Mouse (Mus musculus) CD4-positive, CD25-positive, alpha-beta regulatory T cell, adult 2 months (primary cell): ENCODE measurements around the gene Fcgr3.
"Not testable (repeated sequence)": the region's sequence is repeated elsewhere in the genome, so short reads cannot be mapped to it uniquely, and the experiment has no call there.

Experiments used
- DNase-seq: peaks from one replicate; pipeline ENCODE4 v3.0.0-alpha.2; 2012; ENCODE audit warnings: low read depth, low spot score

Gene Fcgr3

DNA sequence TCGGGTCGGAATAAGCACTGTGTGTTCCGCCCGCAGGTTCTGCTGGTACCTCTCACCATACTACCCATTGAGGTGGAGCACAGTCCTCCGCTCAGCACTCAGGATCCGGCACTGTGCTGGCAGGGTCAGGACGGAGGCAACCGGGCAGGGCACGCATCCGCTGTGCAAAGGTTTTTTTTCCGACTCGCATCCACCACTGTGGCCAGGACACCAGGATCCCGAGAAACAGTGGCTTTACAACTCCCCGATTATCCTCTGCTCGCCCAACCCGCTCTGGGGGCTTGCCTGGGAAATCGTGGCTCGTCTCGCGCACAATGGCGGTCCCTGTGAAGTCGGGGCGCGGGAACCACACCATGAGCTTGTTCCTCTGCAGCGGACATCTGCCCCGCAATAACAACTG is 21.0 kb upstream of the Fcgr3 start:
- no peak for DNase-seq

DNA sequence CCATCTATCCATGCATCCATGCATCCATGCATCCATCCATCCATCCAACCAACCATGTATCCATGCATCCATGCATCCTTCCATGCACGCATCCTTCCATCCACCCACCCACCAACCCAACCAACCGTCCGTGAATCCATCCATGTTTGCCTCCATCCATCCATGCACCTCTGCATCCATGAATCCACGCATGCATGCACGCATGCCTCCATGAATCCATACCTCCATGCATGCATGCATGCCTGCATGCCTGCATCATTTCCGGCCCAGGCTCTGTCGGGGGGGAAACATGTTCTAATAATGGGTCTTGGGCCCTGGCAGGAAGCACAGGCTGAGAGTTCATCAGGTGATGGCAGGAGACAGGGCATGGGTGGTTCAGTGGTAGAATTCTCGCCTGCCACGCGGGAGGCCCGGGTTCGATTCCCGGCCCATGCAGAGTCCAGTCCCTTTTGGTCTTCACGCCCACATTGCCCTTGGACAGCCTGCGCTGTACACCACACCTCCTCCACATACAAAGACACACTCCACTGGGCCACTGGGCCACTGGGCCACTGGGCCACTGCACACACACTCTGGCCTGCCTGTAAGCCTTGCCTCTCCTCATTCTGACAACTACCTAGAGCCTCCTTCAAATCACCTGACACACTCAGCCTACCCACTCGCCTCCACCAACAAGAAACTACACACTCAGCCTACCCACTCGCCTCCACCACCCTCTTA is 16.9 kb upstream of the Fcgr3 start:
- DNase-seq = not testable (repeated sequence)

DNA sequence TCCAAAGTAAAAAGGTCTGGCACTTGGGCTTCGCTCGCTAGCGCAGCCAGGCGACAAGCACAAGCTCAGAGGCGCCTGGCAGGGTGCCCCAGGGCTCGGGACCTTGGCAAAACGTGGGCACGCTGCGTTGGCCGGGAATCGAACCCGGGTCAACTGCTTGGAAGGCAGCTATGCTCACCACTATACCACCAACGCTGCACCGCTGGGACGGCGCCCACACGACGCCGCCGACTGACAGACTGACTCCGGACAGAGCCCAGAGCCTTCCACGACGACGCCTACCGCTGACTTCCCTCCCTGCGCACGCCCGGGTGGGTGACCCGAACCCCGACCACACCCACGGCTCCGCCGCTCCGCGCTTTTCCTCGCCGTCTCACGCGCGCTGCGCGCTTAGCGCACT is 15.1 kb upstream of the Fcgr3 start:
- DNase-seq = not testable (repeated sequence)

GRCm38 (mm10) chr1:171079345-171079744 is 14.6 kb upstream of the Fcgr3 start:
- not testable (repeated sequence) for DNase-seq

DNA sequence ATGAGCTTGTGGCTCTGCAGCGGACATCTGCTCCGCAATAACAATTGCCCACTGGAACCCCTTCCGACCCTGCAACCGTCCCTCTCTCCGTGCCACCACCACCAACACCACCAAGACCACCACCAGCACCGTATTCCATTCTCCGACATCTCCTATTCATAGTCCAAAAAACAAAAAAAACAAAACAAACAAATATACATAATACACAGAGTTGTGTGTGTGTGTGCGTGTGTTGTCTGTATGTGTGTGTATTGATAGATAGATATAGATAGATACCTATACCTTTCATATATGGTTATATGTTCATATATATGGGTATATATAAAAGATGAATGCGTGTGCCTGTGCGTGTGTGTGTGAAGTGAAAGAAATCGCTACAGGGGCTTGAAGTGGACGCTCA is 13.7 kb upstream of the Fcgr3 start:
- not testable (repeated sequence) for DNase-seq

GRCm38 (mm10) chr1:171077955-171078354 is 13.2 kb upstream of the Fcgr3 start:
- not testable (repeated sequence) for DNase-seq

GRCm38 (mm10) chr1:171077192-171077591 is 12.5 kb upstream of the Fcgr3 start:
- DNase-seq = not testable (repeated sequence)

- not testable (repeated sequence) for DNase-seq
Measured at GRCm38 (mm10) chr1:171076176-171076575, 11.4 kb upstream of the Fcgr3 start.

- DNase-seq = not testable (repeated sequence)
Measured at GRCm38 (mm10) chr1:171074283-171074682, 9.5 kb upstream of the Fcgr3 start.

GRCm38 (mm10) chr1:171072217-171072616 is 7.5 kb upstream of the Fcgr3 start:
- DNase-seq = not testable (repeated sequence)

DNA sequence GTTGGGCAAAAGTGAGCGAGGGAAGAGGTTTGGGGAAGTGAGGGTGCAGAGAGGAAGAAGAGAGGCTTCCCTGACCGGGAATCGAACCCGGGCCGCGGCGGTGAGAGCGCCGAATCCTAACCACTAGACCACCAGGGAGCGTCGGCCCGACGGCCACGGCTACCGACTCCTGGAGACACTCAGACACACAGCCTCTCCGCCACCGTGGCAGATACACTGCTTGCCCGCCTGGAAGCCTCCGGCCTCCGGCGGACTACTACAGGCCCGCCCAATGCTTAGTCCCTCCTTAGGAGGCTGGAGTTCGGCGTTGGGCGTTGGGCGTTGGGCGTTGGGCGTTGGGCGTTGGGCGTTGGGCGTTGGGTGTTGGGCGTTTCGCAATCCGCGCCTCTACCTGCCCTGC is 7.0 kb upstream of the Fcgr3 start:
- DNase-seq = not testable (repeated sequence)

- not testable (repeated sequence) for DNase-seq
Measured at GRCm38 (mm10) chr1:171070879-171071278, 6.1 kb upstream of the Fcgr3 start.

- DNase-seq = peak; percentile 28
Measured at GRCm38 (mm10) chr1:171069508-171069907, 4.8 kb upstream of the Fcgr3 start.

DNA sequence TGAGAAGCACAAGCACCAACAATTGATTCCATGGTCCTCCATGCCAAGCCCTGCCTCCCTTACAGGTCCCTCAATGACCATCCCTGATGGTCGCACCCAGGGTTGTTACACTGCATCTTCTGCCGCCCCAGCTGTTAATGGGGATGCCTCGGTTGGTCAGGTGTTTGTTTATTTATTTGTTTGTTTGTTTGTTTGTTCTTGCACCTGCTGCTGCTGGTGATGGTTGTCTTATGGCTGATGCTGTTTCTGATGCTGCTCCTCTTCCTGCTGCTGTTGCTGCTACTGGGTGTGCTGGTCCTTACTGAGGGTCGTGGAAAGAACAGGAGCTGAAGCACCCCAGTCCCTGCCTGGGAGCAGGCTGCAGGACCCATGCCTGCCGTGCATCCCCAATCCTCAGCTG is 3.2 kb upstream of the Fcgr3 start:
- not testable (repeated sequence) for DNase-seq

GRCm38 (mm10) chr1:171066583-171066982 is 1.8 kb upstream of the Fcgr3 start:
- not testable (repeated sequence) for DNase-seq

DNA sequence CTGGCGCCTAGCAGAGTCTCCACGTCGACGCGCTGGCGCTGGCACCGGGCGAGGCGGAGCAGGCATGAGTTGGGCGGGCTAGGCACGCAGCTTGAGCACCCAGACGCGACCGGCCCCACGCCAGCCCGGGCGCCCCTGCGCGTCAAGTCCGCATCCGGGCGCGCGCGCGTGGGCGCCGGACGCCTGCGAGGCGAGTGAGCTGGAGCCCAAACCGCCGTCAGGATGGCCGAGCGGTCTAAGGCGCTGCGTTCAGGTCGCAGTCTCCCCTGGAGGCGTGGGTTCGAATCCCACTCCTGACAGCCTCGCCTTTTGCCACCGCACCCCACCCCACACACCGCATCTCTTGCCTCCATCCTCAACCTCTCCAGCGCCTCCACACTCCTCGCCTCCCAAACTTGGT is 1.0 kb upstream of the Fcgr3 start:
- DNase-seq = not testable (repeated sequence)

GRCm38 (mm10) chr1:171065243-171065587 is 480 bp upstream of the Fcgr3 start:
- not testable (repeated sequence) for DNase-seq

DNA sequence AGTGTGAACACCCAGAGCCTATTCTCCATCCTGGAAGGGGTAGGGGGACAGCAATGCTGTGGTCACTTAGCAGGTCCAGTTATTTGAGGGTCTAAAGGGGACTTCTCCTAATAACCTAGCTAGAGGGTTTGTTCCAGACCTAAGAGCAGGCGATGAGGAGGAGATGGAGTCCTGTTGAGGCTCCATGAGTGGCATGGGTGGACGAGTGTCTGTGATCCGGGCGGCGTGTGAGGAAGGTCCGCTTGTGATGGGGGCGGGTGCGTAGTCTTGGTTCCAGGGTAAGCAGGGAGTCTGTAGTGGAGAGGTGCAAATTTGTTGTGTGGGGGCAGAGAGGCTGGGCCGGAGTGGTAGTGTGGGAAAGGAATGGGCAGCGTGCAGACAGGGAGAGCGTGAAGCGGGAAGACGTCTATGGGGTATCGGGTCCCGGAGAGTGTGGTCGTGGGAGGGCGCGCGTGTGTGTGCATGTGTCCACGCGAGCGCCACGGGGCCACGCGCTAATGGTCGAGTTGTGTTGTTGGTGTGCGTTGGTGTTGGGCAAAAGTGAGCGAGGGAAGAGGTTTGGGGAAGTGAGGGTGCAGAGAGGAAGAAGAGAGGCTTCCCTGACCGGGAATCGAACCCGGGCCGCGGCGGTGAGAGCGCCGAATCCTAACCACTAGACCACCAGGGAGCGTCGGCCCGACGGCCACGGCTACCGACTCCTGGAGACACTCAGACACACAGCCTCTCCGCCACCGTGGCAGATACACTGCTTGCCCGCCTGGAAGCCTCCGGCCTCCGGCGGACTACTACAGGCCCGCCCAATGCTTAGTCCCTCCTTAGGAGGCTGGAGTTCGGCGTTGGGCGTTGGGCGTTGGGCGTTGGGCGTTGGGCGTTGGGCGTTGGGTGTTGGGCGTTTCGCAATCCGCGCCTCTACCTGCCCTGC is 905 bp downstream of the Fcgr3 start:
- DNase-seq = not testable (repeated sequence)

GRCm38 (mm10) chr1:171061566-171061965 is 3.2 kb downstream of the Fcgr3 start:
- no peak for DNase-seq

- peak; percentile 66 for DNase-seq
Measured at GRCm38 (mm10) chr1:171060392-171060791, 4.3 kb downstream of the Fcgr3 start.

DNA sequence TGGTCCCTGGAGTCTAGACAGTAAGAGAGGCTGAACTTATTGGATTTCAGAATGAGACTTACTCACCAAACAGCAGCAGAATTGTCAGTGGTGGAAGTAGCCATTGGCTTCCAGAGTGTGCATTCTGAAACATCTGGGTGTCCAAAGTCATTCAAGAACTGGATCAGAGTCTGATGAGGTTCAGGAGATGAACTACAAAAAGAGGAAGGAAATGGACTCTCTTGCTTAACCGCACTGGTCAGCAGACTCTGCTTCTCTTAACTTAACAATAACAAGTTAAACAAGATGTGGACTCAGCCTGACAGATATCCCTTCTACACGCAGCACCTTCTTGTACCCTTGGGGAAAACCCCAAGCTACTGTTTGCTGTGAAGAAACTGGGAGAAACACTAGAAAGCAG is 5.5 kb downstream of the Fcgr3 start:
- no peak for DNase-seq

- DNase-seq = no peak
Measured at GRCm38 (mm10) chr1:171057253-171057652, 7.5 kb downstream of the Fcgr3 start.

DNA sequence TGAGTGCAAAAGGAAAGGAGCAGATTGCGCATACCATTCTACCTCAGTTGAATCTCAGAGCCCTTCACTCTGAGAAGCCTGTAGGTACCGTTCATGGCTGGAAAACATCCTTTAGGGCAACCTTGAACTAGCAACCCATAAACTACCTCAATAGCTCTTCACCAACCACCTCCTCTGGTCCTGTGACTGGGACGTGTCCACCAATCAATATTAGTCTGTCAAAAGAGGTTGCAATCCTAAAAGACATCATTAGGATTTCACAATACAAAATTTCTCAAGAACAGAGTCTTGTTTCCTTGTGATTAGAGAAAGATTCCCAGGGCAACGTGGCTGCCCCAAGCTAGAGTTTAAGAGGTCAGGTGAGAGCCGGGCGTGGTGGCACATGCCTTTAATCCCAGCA is 11.4 kb downstream of the Fcgr3 start:
- no peak for DNase-seq
